7 mouse cellular contexts compared by ENCODE assay signal in the genomic region with DNA sequence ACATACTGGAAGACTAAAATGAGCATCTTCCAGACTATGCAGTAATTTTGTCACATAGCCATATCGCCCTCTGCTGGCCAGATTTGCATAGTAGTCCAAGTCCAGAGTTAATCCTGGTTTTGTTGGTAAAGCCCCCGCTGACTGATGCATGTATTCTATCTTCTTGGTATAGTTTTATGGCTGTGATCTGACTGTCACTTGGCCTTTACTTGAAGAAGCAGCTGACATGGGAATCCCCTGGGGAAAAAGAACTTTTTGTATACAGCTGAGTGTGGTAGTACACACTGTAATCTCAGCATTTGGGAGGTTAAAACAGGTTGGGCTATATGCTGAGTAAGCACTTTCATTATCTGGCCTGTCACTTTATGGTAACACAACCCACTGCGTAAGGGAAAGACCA. TPM values are rescaled to one million over a fixed set of nuclear protein-coding genes. Genes with fewer than 3 reads are reported as not detected.
DNase-seq lines count a peak whose midpoint lies in the region; ATAC-seq lines count a peak whose summit lies in the region.

No protein-coding gene starts in this region.

- H3K27ac ChIP-seq in intestine, embryonic 14.5 days (ENCODE audit: low read depth), result no peak overlapping the region
- H3K27ac ChIP-seq in midbrain, embryonic 10.5 days (replicated peaks), result no peak overlapping the region

- no peaks in the 10 kb centered on the region for H3K36me3 ChIP-seq in intestine, embryonic 14.5 days (ENCODE audit: control insufficient read depth, insufficient read depth, low read length)
- no peaks in the 10 kb centered on the region for H3K36me3 ChIP-seq in midbrain, embryonic 10.5 days

- ATAC-seq in activated CD4-positive, CD25-positive, alpha-beta regulatory T cell, adult 4 months, result peak; percentile 53
- ATAC-seq in intestine, embryonic 14.5 days (replicated peaks; ENCODE audit: low FRiP score, low TSS enrichment, low read depth), result no peak

- no peak overlapping the region for H3K4me3 ChIP-seq in intestine, embryonic 14.5 days (ENCODE audit: low read depth, low read length)
- no peak overlapping the region for H3K4me3 ChIP-seq in midbrain, embryonic 10.5 days

- no peaks in the 10 kb centered on the region for H3K4me1 ChIP-seq in intestine, embryonic 14.5 days (replicated peaks; ENCODE audit: control insufficient read depth, insufficient read depth, low read length)
- H3K4me1 ChIP-seq in midbrain, embryonic 10.5 days, result no peaks in the 10 kb centered on the region; the same call in 1 of the 2 replicates

- WGBS in intestine, embryonic 14.5 days, result 28% methylated on average over 3 of the region's 3 CpGs
- WGBS in midbrain, embryonic 10.5 days, result 33% methylated on average over 3 of the region's 3 CpGs

- no peak overlapping the region for H3K9ac ChIP-seq in intestine, embryonic 14.5 days (ENCODE audit: low read length)

- no peaks in the 10 kb centered on the region for H3K27me3 ChIP-seq in intestine, embryonic 14.5 days (replicated peaks; ENCODE audit: control insufficient read depth, insufficient read depth, low read length)
- no peaks in the 10 kb centered on the region for H3K27me3 ChIP-seq in midbrain, embryonic 10.5 days (ENCODE audit: low read depth, poor library complexity, severe bottlenecking)

- intact Hi-C loops in left cerebral cortex, postnatal 14 days (cut with DNase I), result loop anchor here (2.0 kb wide), 1 partner anchor 125 kb away; no protein-coding TSS in a partner anchor

- peak; percentile 57 for DNase-seq in cerebellum, adult 9-11 months
- peak; percentile 81 for DNase-seq in gastrocnemius, adult 18-20 months (ENCODE audit: low spot score)
- DNase-seq in intestine, embryonic 14.5 days (ENCODE audit: low spot score), result peak; percentile 87
- peak; percentile 89 to 90 for DNase-seq in left cerebral cortex, postnatal 14 days (ENCODE audit: low spot score in 2 of 2)
- peak; percentile 54 for DNase-seq in midbrain, embryonic 10.5 days (ENCODE audit: low spot score)
- peak; percentile 51 to 86 for DNase-seq in spleen, adult 18-20 months

- no peaks in the 10 kb centered on the region for H3K9me3 ChIP-seq in intestine, embryonic 14.5 days (ENCODE audit: control insufficient read depth, low read length)
- 0 out of 2 replicates have a peak, but pooled peaks cover 9% of the 10 kb centered on the region for H3K9me3 ChIP-seq in midbrain, embryonic 10.5 days (replicated peaks)

- no peak overlapping the region for H3K4me2 ChIP-seq in intestine, embryonic 14.5 days (ENCODE audit: low read length)

RNA-seq across cellular contexts. Expression of a gene that starts 5.6 kb away (rescaled TPM):
- polyA plus RNA-seq in activated CD4-positive, CD25-positive, alpha-beta regulatory T cell, adult 4 months (2017; shearing (Covaris generic)), result 1 to 10 TPM; 1.8 to 3.7 TPM
- 10 to 100 TPM; 24.0 to 30.5 TPM for total RNA-seq in gastrocnemius, adult 18-20 months (2021)
- polyA plus RNA-seq in intestine, embryonic 14.5 days (2014; fragmentation: Nextera tagmentation; extraction: Ambion mirVana), result 11.5 and 13.0 TPM in 2 replicates
- 100 to 1,000 TPM; 210 to 212 TPM for total RNA-seq in left cerebral cortex, postnatal 14 days (2021)
- 19.9 and 28.5 TPM in 2 replicates for polyA plus RNA-seq in midbrain, embryonic 10.5 days (2016; fragmentation: Nextera tagmentation; extraction: Ambion mirVana)

RNA-seq across cellular contexts. Expression of a gene that starts 49.5 kb away (rescaled TPM):
- 10 to 100 TPM; 51.4 to 65.5 TPM for polyA plus RNA-seq in activated CD4-positive, CD25-positive, alpha-beta regulatory T cell, adult 4 months (2017; shearing (Covaris generic))
- total RNA-seq in gastrocnemius, adult 18-20 months (2021), result 100 to 1,000 TPM; 261 to 280 TPM
- polyA plus RNA-seq in intestine, embryonic 14.5 days (2014; fragmentation: Nextera tagmentation; extraction: Ambion mirVana), result 73.4 and 76.3 TPM in 2 replicates
- 100 to 1,000 TPM; 168 to 172 TPM for total RNA-seq in left cerebral cortex, postnatal 14 days (2021)
- polyA plus RNA-seq in midbrain, embryonic 10.5 days (2016; fragmentation: Nextera tagmentation; extraction: Ambion mirVana), result 83.2 and 86.2 TPM in 2 replicates
